Mouse (Mus musculus) C2C12 (cell line): Measurements from ENCODE around the gene Tgif1.

Source experiments
- CTCF ChIP-seq: IDR thresholded peaks from one replicate; pipeline ENCODE4 v1.5.1; 2011; ENCODE audit not compliant: control insufficient read depth, insufficient read depth, insufficient read length
- USF1 ChIP-seq: IDR thresholded peaks from one replicate; pipeline ENCODE4 v1.6.1; 2011; ENCODE audit warnings: low read depth, mild to moderate bottlenecking, control low read depth, moderate library complexity

GRCm38 (mm10) chr17:70865060-70865604 is 11.8 kb upstream of the Tgif1 start:
- TF ChIP-seq CTCF: no peak
- TF ChIP-seq USF1: no peak
